ENCODE assay signal across 8 mouse cellular contexts in the genomic region with DNA sequence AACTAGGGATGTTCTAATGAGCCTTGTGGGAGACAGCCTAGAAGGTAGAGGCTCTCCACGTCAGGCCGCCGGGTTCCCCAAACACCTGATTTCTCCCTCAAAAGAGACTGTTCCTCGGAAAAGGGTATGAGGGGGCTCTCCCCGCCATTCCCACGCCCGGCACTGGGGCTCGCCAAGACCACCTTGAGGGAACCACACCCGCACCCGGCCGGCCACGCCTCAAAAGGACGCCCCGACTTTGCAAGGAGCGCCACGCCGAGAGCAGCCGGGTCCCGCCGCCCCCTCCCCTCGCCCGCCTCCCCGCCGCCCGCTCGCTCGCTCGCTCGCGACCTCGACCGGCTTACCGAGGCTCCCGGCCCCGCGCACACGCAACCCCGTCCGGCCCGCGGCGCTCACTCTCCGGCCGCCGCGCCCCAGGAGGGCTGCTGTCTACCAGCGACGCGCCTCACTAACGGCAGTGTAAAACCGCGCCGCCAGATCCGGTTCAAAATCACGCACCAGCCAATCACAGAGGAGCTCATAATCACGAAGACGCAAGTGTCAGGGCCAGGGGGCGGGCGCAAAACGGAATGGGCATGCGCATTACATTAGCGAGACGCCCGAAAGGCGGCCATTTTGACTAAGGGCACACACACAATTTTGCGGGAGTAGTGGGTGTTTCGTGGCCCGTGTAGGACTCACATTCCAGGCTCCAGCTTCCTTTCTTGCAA. TPM values are rescaled to one million over a fixed set of nuclear protein-coding genes. Genes with fewer than 3 reads are reported as not detected.
A peak's percentile ranks its signal among the peaks of the same experiment; 100 is the strongest.
DNase-seq lines count a peak whose midpoint lies in the region; ATAC-seq and TF ChIP-seq lines count a peak whose summit lies in the region.

A gene (minus strand): TSS at position 494 of the 710 bp plus-strand sequence.

- peak; percentile 93 for ATAC-seq in embryonic facial prominence, embryonic 15.5 days (ENCODE audit: insufficient number of reproducible peaks, low FRiP score, low TSS enrichment, low read depth)
- peak; percentile 96 for ATAC-seq in limb, embryonic 14.5 days (ENCODE audit: low FRiP score, low read depth)
- ATAC-seq in midbrain, postnatal 0 days (ENCODE audit: low FRiP score): peak; percentile 91

- peak within 1 kb of the TSS; percentile 65 for H3K9ac ChIP-seq in embryonic facial prominence, embryonic 15.5 days
- H3K9ac ChIP-seq in limb, embryonic 14.5 days (ENCODE audit: low read depth, low read length, severe bottlenecking): peak within 1 kb of the TSS; percentile 68
- peak within 1 kb of the TSS; percentile 52 for H3K9ac ChIP-seq in midbrain, postnatal 0 days (replicated peaks; ENCODE audit: low read length, poor library complexity, severe bottlenecking)

- peak within 1 kb of the TSS; percentile 34 for H3K27ac ChIP-seq in bone marrow, adult 2 months (ENCODE audit: control insufficient read depth, insufficient read depth, low read depth, low read length, poor library complexity)
- H3K27ac ChIP-seq in embryonic facial prominence, embryonic 15.5 days (replicated peaks): peak within 1 kb of the TSS; percentile 1; the same call in 1 of the 2 replicates
- no peak within 1 kb of the TSS for H3K27ac ChIP-seq in limb, embryonic 14.5 days (replicated peaks; ENCODE audit: low read depth, low read length)
- H3K27ac ChIP-seq in midbrain, postnatal 0 days (ENCODE audit: low read depth, low read length): no peak within 1 kb of the TSS

- peaks cover 35% of the 10 kb centered on the region for H3K27me3 ChIP-seq in embryonic facial prominence, embryonic 15.5 days
- H3K27me3 ChIP-seq in limb, embryonic 14.5 days (ENCODE audit: control insufficient read depth, insufficient read depth, low read length): peaks cover 22% of the 10 kb centered on the region; the same call in 1 of the 2 replicates
- H3K27me3 ChIP-seq in midbrain, postnatal 0 days (ENCODE audit: insufficient read depth, low read length): 0 out of 2 replicates have a peak, but pooled peaks cover 8% of the 10 kb centered on the region

- no peaks in the 10 kb centered on the region for H3K36me3 ChIP-seq in embryonic facial prominence, embryonic 15.5 days
- H3K36me3 ChIP-seq in limb, embryonic 14.5 days (ENCODE audit: control insufficient read depth, insufficient read depth, low read length): no peaks in the 10 kb centered on the region
- H3K36me3 ChIP-seq in midbrain, postnatal 0 days (ENCODE audit: insufficient read depth, low read length): no peaks in the 10 kb centered on the region

- H3K4me2 ChIP-seq in embryonic facial prominence, embryonic 15.5 days (replicated peaks): peak within 1 kb of the TSS; percentile 79
- peak within 1 kb of the TSS; percentile 68 for H3K4me2 ChIP-seq in limb, embryonic 14.5 days (replicated peaks; ENCODE audit: low read depth, low read length, severe bottlenecking)
- H3K4me2 ChIP-seq in midbrain, postnatal 0 days (ENCODE audit: low read depth, low read length, poor library complexity, severe bottlenecking): peak within 1 kb of the TSS; percentile 98

- peak; percentile 78; the same call in 1 of the 2 replicates for TF ChIP-seq POLR2A in bone marrow, adult 2 months (IDR thresholded peaks at IDR 0.05; ENCODE audit: borderline replicate concordance, control insufficient read depth, low read depth, low read length)
- peak; percentile 30; the same call in 1 of the 2 replicates for TF ChIP-seq POLR2A in limb, embryonic 14.5 days (IDR thresholded peaks at IDR 0.05; ENCODE audit: borderline replicate concordance, extremely low read depth, insufficient read depth, insufficient read length)

- under 1% methylated on average over 68 of the region's 68 CpGs for WGBS in bone marrow, adult 2 months
- WGBS in embryonic facial prominence, embryonic 15.5 days: under 1% methylated on average over 68 of the region's 68 CpGs
- WGBS in limb, embryonic 14.5 days: under 1% methylated on average over 46 of the region's 68 CpGs
- under 1% methylated on average over 65 of the region's 68 CpGs for WGBS in midbrain, postnatal 0 days

- peaks cover 3% of the 10 kb centered on the region; the same call in 1 of the 2 replicates for H3K4me1 ChIP-seq in bone marrow, adult 2 months (ENCODE audit: control insufficient read depth, insufficient read depth, low read length)
- peaks cover 53% of the 10 kb centered on the region for H3K4me1 ChIP-seq in embryonic facial prominence, embryonic 15.5 days
- peaks cover 23% of the 10 kb centered on the region for H3K4me1 ChIP-seq in limb, embryonic 14.5 days (ENCODE audit: control insufficient read depth, insufficient read depth, low read length)
- H3K4me1 ChIP-seq in midbrain, postnatal 0 days (ENCODE audit: insufficient read depth, low read length): no peaks in the 10 kb centered on the region

- H3K4me3 ChIP-seq in bone marrow, adult 2 months (replicated peaks; ENCODE audit: control insufficient read depth, low read depth, low read length): peak within 1 kb of the TSS; percentile 85
- H3K4me3 ChIP-seq in embryonic facial prominence, embryonic 15.5 days (replicated peaks): peak within 1 kb of the TSS; percentile 90
- H3K4me3 ChIP-seq in limb, embryonic 14.5 days (replicated peaks; ENCODE audit: low read length): peak within 1 kb of the TSS; percentile 62
- H3K4me3 ChIP-seq in midbrain, postnatal 0 days (ENCODE audit: low read depth, low read length): peak within 1 kb of the TSS; percentile 82

- DNase-seq in 416B (ENCODE audit: low read depth): peak; percentile 97
- DNase-seq in heart, adult 8-10 months (ENCODE audit: low spot score): peak; percentile 97
- DNase-seq in kidney, adult 9 months: peak; percentile 98
- DNase-seq in limb, embryonic 14.5 days (ENCODE audit: low spot score): peak; percentile 97
- DNase-seq in midbrain, postnatal 0 days (ENCODE audit: low spot score): peak; percentile 98
- peak; percentile 95 to 96 for DNase-seq in spleen, postnatal 14 days (ENCODE audit: low spot score in 2 of 2)

- no peak for TF ChIP-seq CTCF in bone marrow, adult 2 months (IDR thresholded peaks at IDR 0.05; ENCODE audit: control insufficient read depth, insufficient read depth, low read length)
- TF ChIP-seq CTCF in midbrain, postnatal 0 days (IDR thresholded peaks at IDR 0.05): no peak

- no peaks in the 10 kb centered on the region for H3K9me3 ChIP-seq in embryonic facial prominence, embryonic 15.5 days (replicated peaks)
- H3K9me3 ChIP-seq in limb, embryonic 14.5 days (ENCODE audit: control insufficient read depth, low read length): no peaks in the 10 kb centered on the region
- no peaks in the 10 kb centered on the region for H3K9me3 ChIP-seq in midbrain, postnatal 0 days (ENCODE audit: low read length)

RNA-seq across cellular contexts. Expression of the gene that starts here (rescaled TPM):
- polyA plus RNA-seq in bone marrow, adult 2 months (2011; ENCODE audit: insufficient read depth, insufficient read length, low replicate concordance, missing spikeins): 57.9 and 66.4 TPM in 2 replicates
- polyA plus RNA-seq in embryonic facial prominence, embryonic 15.5 days (2015; fragmentation: Nextera tagmentation; extraction: Ambion mirVana): 110 and 118 TPM in 2 replicates
- 1 to 10 TPM in 1 of 4 experiments, under 1 TPM in 3; 0.46 to 1.6 (median 0.99) TPM for total RNA-seq in heart, adult 8-10 months (2022)
- 102 and 107 TPM in 2 replicates for polyA plus RNA-seq in limb, embryonic 14.5 days (2012; rRNA removed)
- 82.1 and 92.4 TPM in 2 replicates for polyA plus RNA-seq in limb, embryonic 14.5 days (2014; fragmentation: Nextera tagmentation; extraction: Ambion mirVana)
- total RNA-seq in midbrain, postnatal 0 days (2014; rRNA removed): 27.0 and 32.9 TPM in 2 replicates
- polyA plus RNA-seq in midbrain, postnatal 0 days (2015; fragmentation: Nextera tagmentation; extraction: Ambion mirVana): 27.2 TPM in 2 replicates

Comparison
In these comparisons a context has a peak if more than half of its experiments do, and no peak if none do; other contexts are left out.
1. RNA of the gene that starts here (total RNA-seq): 27.0 to 32.9 TPM in midbrain, postnatal 0 days; 0.46 to 1.6 TPM in heart, adult 8-10 months; every median in the first group is over 10 times any median in the second.
2. H3K27ac ChIP-seq: peak in bone marrow, adult 2 months (single experiment) and embryonic facial prominence, embryonic 15.5 days (single experiment); none in limb, embryonic 14.5 days (single experiment) and midbrain, postnatal 0 days (single experiment).
3. Peak in every context shown above with its lines, with median percentiles within 50 percentile points of each other: DNase-seq, H3K4me3 ChIP-seq, ATAC-seq, H3K4me2 ChIP-seq and H3K9ac ChIP-seq.